Mouse (Mus musculus) cerebellum, adult 2 months (tissue): ENCODE measurements around the gene Prkce. TPM values are rescaled to one million over a fixed set of nuclear protein-coding genes. Genes with fewer than 3 reads are reported as not detected.

ENCODE experiments used
- DNase-seq, 2 experiments: peaks; one replicate each; pipeline ENCODE4 v3.0.0; 2021
- H3K27ac ChIP-seq: fragments of 200-500 bp; 2 replicates; pipeline ENCODE4 v1.5.1; 2012; ENCODE audit warnings: low read length, control low read depth, inconsistent platforms; ENCODE audit not compliant: insufficient read depth
- H3K27me3 ChIP-seq: fragments of 200-500 bp; 2 replicates; pipeline ENCODE4 v1.6.1; 2012; ENCODE audit warnings: inconsistent platforms, mild to moderate bottlenecking, low read length, moderate library complexity; ENCODE audit not compliant: control insufficient read depth, insufficient read depth
- H3K4me1 ChIP-seq: fragments of 200-500 bp; 2 replicates; pipeline ENCODE4 v1.6.1; 2011; ENCODE audit warnings: low read length; ENCODE audit not compliant: control insufficient read depth, insufficient read depth
- H3K4me3 ChIP-seq: fragments of 200-500 bp; replicated peaks from 2 replicates; pipeline ENCODE3; 2011; ENCODE audit warnings: mild to moderate bottlenecking, low read depth, low read length, control low read depth; ENCODE audit not compliant: insufficient read depth
- CTCF ChIP-seq: fragments of 200-500 bp; IDR thresholded peaks from 2 replicates; pipeline ENCODE4 v1.5.1; 2011; ENCODE audit warnings: low read depth, mild to moderate bottlenecking, control low read depth, low read length, moderate library complexity, borderline replicate concordance; ENCODE audit not compliant: insufficient read depth
- POLR2A ChIP-seq: fragments of 200-500 bp; IDR thresholded peaks from 2 replicates; pipeline ENCODE4 v1.6.1; 2011; ENCODE audit warnings: low read length, control low read depth, borderline replicate concordance; ENCODE audit not compliant: insufficient read depth
- WGBS: fragments of 180-500 bp; shearing (Covaris S2); methylation state at CpG from one replicate; pipeline ENCODE4 v1.1.7; 2018; 5-methylcytosine and 5-hydroxymethylcytosine counted together
- polyA plus RNA-seq: library from polyadenylated mRNA; depleted of rRNA; stranded (reverse); fragments of >200 nt; gene quantifications from 2 replicates; pipeline ENCODE4 v1.2.3, GENCODE M21; 2012

Gene Prkce
- polyA plus RNA-seq, 1 experiment, result 53.7 TPM

DNA sequence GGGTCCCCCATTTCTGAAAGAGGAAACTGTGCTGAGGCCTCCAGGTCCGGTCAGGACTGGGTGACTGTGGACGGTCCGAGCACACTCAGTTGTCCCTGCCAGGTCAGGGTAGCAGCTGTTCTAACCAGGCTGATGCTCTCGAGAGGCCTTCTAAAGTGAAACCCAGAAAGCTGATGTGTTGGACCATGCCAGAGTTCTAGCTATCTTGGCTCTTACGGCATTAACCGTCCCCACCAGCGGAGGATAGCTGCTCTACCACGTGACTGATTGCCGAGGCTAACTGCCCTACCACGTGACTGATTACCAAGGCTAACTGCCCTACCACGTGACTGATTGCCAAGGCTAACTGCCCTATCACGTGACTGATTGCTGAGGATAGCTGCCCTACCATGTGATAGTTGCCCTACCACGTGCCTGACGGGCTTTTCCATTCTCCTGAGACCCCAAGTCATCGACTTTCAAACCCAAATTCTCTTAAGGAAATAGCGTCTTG, 62.6 kb downstream of the Prkce start:
- H3K27me3 ChIP-seq, result no peaks in the 10 kb centered on the region
- peaks cover 45% of the 10 kb centered on the region for H3K4me1 ChIP-seq
- no peak overlapping the region for H3K4me3 ChIP-seq
- WGBS, result 83% methylated on average over 16 of the region's 16 CpGs
- no peak overlapping the region for H3K27ac ChIP-seq
- TF ChIP-seq CTCF (no peak), POLR2A (no peak)
- no peak for DNase-seq

DNA sequence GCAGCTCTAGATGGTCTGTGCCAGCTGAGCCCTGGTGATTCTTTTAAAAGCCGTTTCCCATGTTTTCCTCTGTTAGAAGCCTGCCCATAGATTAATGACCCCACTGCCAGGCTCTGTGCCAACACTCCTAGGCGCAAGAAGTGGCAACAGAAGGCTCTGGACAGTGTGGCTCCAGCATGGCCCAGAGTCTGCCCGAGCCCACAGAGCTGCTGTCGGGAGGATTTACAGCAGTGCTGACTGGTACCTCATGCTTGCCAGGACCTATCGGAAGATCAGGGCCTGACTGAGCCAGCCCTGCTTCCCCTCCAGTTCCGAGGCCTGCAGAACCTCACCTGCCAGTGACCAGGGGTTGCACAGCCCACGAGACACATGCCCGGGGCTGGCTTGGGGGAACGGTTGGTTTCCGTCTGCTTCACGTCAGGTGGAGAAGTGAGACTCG, 64.2 kb downstream of the Prkce start:
- WGBS, result 20% methylated on average over 12 of the region's 12 CpGs
- Histone ChIP-seq H3K4me3 (no peak overlapping the region), H3K27ac (peak overlapping the region; percentile 29; the same call in 1 of the 2 replicates), H3K27me3 (no peaks in the 10 kb centered on the region), H3K4me1 (peaks cover 51% of the 10 kb centered on the region)
- TF ChIP-seq CTCF, result no peak
- peak; percentile 76 to 80 for DNase-seq

DNA sequence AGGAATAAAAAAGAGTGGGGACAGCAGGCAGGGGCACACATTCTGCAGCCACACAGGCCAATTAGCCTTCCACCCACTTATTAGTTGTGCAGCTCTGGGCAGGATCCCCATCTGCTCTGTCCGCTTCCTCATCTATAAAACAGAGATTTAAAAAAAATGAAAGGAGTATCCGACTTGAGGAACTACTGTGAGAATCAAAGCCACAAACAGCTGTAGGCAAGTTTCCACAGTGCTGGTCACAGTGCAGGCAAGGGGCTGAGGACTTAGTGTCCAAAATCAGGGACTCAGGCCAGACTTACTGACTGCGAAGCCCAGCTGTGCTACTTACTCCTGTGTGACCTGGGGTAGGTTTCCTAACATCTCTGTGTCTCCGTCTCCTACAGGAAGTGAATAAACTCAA, 64.7 kb downstream of the Prkce start:
- H3K27ac ChIP-seq, result peak overlapping the region; percentile 29; the same call in 1 of the 2 replicates
- peaks cover 54% of the 10 kb centered on the region for H3K4me1 ChIP-seq
- H3K27me3 ChIP-seq, result no peaks in the 10 kb centered on the region
- peak in 1 of 2 experiments; percentile 39 for DNase-seq
- no peak overlapping the region for H3K4me3 ChIP-seq
- WGBS, result 67% methylated on average over 4 of the region's 4 CpGs
- TF ChIP-seq CTCF (no peak), POLR2A (no peak)

GRCm38 (mm10) chr17:86234587-86235150, 67.1 kb downstream of the Prkce start:
- Histone ChIP-seq H3K4me1 (peaks cover 52% of the 10 kb centered on the region), H3K4me3 (no peak overlapping the region), H3K27me3 (no peaks in the 10 kb centered on the region), H3K27ac (no peak overlapping the region)
- 69% methylated on average over 9 of the region's 9 CpGs for WGBS
- TF ChIP-seq POLR2A (no peak), CTCF (no peak)
- no peak for DNase-seq

DNA sequence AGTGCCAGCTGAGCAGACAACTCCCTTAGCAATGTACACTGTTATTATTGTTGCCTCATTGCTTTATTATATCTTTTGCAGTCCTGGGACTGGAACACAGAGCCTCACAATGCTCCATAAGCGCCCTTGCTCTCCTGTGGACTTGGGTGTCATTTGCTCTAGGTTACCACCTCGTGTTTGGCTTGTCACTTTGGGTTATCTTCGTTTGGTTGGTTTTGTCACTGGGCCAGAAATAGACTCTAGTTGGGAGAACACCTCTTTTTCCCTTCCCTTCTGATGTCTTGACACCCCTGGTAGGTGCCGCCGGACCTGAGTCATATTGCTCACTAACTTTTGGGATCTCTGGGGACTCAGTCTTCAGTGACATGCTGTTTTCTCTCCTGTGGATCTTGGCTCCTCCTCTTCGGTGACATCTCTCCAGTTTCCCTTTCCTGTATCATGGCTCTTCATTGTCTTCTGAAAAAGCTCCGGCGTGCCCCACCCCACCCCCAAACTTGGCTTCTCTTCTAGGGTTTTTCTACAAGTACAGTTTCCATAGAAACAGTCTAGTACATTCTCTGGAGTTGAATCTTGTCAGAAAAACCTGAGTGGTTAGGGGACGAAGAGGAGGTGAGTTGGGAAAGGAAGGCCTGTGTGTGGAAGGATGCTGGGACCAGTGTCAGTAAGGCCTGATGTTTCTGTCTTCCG, 68.6 kb downstream of the Prkce start:
- Histone ChIP-seq H3K27me3 (no peaks in the 10 kb centered on the region), H3K27ac (peak overlapping the region; percentile 24; the same call in 1 of the 2 replicates), H3K4me3 (no peak overlapping the region), H3K4me1 (peaks cover 49% of the 10 kb centered on the region)
- peak; percentile 87 to 91 for DNase-seq
- TF ChIP-seq POLR2A, result no peak
- no peak for TF ChIP-seq CTCF
- 23% methylated on average over 10 of the region's 10 CpGs for WGBS

- TF ChIP-seq POLR2A (no peak), CTCF (no peak)
- Histone ChIP-seq H3K4me1 (peaks cover 45% of the 10 kb centered on the region), H3K27me3 (no peaks in the 10 kb centered on the region), H3K4me3 (no peak overlapping the region), H3K27ac (peak overlapping the region; percentile 3; the same call in 1 of the 2 replicates)
- WGBS, result 60% methylated on average over 16 of the region's 16 CpGs
- peak; percentile 58 to 78 for DNase-seq
Measured at GRCm38 (mm10) chr17:86236861-86237763, 69.5 kb downstream of the Prkce start.

GRCm38 (mm10) chr17:86242291-86242690, 74.7 kb downstream of the Prkce start:
- Histone ChIP-seq H3K27me3 (no peaks in the 10 kb centered on the region), H3K4me3 (no peak overlapping the region), H3K27ac (no peak overlapping the region), H3K4me1 (peaks cover 16% of the 10 kb centered on the region)
- TF ChIP-seq POLR2A, result no peak
- TF ChIP-seq CTCF, result no peak
- no peak for DNase-seq
- 93% methylated on average over 9 of the region's 9 CpGs for WGBS
